Mouse (Mus musculus) lung, postnatal 0 days (tissue): ENCODE results near the gene Maob.

Source experiments
- CTCF ChIP-seq: IDR thresholded peaks from 2 replicates; pipeline ENCODE4 v1.5.1; 2016; ENCODE audit warnings: antibody characterized with exemption, mild to moderate bottlenecking
- EP300 ChIP-seq: IDR thresholded peaks from 2 replicates; pipeline ENCODE4 v1.6.1; 2016; ENCODE audit warnings: antibody characterized with exemption, mild to moderate bottlenecking, control low read depth

GRCm38 (mm10) chrX:16841443-16841842, 24.3 kb upstream of the Maob start:
- TF ChIP-seq EP300, result no peak
- TF ChIP-seq CTCF, result no peak
